Mouse (Mus musculus): Measurements from ENCODE around the gene Gpa33. TPM values are rescaled to one million over a fixed set of nuclear protein-coding genes. Genes with fewer than 3 reads are reported as not detected.

Gene Gpa33
- not detected in 2 replicates for total RNA-seq (2017)

GRCm38 (mm10) chr1:166130224-166130860 is at the start of gene Gpa33:
Gpa33 (plus strand) TSS chr1:166130238.
- 0 out of 4 replicates have a peak, but pooled peaks of 1 of the 2 experiments have one; percentile 24 for ATAC-seq (replicated peaks in 1 of 2; ENCODE audit: insufficient read depth in 1 of 2, low FRiP score in 2 of 2, low TSS enrichment in 1 of 2, low read depth in 1 of 2, poor library complexity in 2 of 2, severe bottlenecking in 2 of 2)

GRCm38 (mm10) chr1:166088446-166089170 is 41.4 kb upstream of the Gpa33 start:
- ATAC-seq (replicated peaks in 1 of 2; ENCODE audit: insufficient read depth in 1 of 2, low FRiP score in 2 of 2, low TSS enrichment in 1 of 2, low read depth in 1 of 2, poor library complexity in 2 of 2, severe bottlenecking in 2 of 2) = no peak

GRCm38 (mm10) chr1:166089337-166089736 is 40.7 kb upstream of the Gpa33 start:
- ATAC-seq (replicated peaks in 1 of 2; ENCODE audit: insufficient read depth in 1 of 2, low FRiP score in 2 of 2, low TSS enrichment in 1 of 2, low read depth in 1 of 2, poor library complexity in 2 of 2, severe bottlenecking in 2 of 2) = no peak

GRCm38 (mm10) chr1:166089739-166090138 is 40.3 kb upstream of the Gpa33 start:
- ATAC-seq (replicated peaks in 1 of 2; ENCODE audit: insufficient read depth in 1 of 2, low FRiP score in 2 of 2, low TSS enrichment in 1 of 2, low read depth in 1 of 2, poor library complexity in 2 of 2, severe bottlenecking in 2 of 2) = no peak; a peak in 1 of 4 replicates

GRCm38 (mm10) chr1:166090306-166090705 is 39.7 kb upstream of the Gpa33 start:
- no peak for ATAC-seq (replicated peaks in 1 of 2; ENCODE audit: insufficient read depth in 1 of 2, low FRiP score in 2 of 2, low TSS enrichment in 1 of 2, low read depth in 1 of 2, poor library complexity in 2 of 2, severe bottlenecking in 2 of 2)

GRCm38 (mm10) chr1:166094462-166094861 is 35.6 kb upstream of the Gpa33 start:
- ATAC-seq (replicated peaks in 1 of 2; ENCODE audit: insufficient read depth in 1 of 2, low FRiP score in 2 of 2, low TSS enrichment in 1 of 2, low read depth in 1 of 2, poor library complexity in 2 of 2, severe bottlenecking in 2 of 2) = no peak

GRCm38 (mm10) chr1:166098120-166098519 is 31.9 kb upstream of the Gpa33 start:
- 0 out of 4 replicates have a peak, but pooled peaks of 1 of the 2 experiments have one; percentile 20 for ATAC-seq (replicated peaks in 1 of 2; ENCODE audit: insufficient read depth in 1 of 2, low FRiP score in 2 of 2, low TSS enrichment in 1 of 2, low read depth in 1 of 2, poor library complexity in 2 of 2, severe bottlenecking in 2 of 2)

- peak in 1 of 2 experiments; percentile 60; a peak in 1 of 4 replicates for ATAC-seq (replicated peaks in 1 of 2; ENCODE audit: insufficient read depth in 1 of 2, low FRiP score in 2 of 2, low TSS enrichment in 1 of 2, low read depth in 1 of 2, poor library complexity in 2 of 2, severe bottlenecking in 2 of 2)
Observed at GRCm38 (mm10) chr1:166102920-166103608, 27.0 kb upstream of the Gpa33 start.

- no peak for ATAC-seq (replicated peaks in 1 of 2; ENCODE audit: insufficient read depth in 1 of 2, low FRiP score in 2 of 2, low TSS enrichment in 1 of 2, low read depth in 1 of 2, poor library complexity in 2 of 2, severe bottlenecking in 2 of 2)
Observed at GRCm38 (mm10) chr1:166104858-166105257, 25.2 kb upstream of the Gpa33 start.

- peak; percentile 20 to 42; a peak in 2 of 4 replicates for ATAC-seq (replicated peaks in 1 of 2; ENCODE audit: insufficient read depth in 1 of 2, low FRiP score in 2 of 2, low TSS enrichment in 1 of 2, low read depth in 1 of 2, poor library complexity in 2 of 2, severe bottlenecking in 2 of 2)
Observed at GRCm38 (mm10) chr1:166105464-166105863, 24.6 kb upstream of the Gpa33 start.

GRCm38 (mm10) chr1:166114986-166115385 is 15.1 kb upstream of the Gpa33 start:
- ATAC-seq (replicated peaks in 1 of 2; ENCODE audit: insufficient read depth in 1 of 2, low FRiP score in 2 of 2, low TSS enrichment in 1 of 2, low read depth in 1 of 2, poor library complexity in 2 of 2, severe bottlenecking in 2 of 2) = no peak

GRCm38 (mm10) chr1:166115719-166116118 is 14.3 kb upstream of the Gpa33 start:
- ATAC-seq (replicated peaks in 1 of 2; ENCODE audit: insufficient read depth in 1 of 2, low FRiP score in 2 of 2, low TSS enrichment in 1 of 2, low read depth in 1 of 2, poor library complexity in 2 of 2, severe bottlenecking in 2 of 2) = peak; percentile 49 to 68

- no peak for ATAC-seq (replicated peaks in 1 of 2; ENCODE audit: insufficient read depth in 1 of 2, low FRiP score in 2 of 2, low TSS enrichment in 1 of 2, low read depth in 1 of 2, poor library complexity in 2 of 2, severe bottlenecking in 2 of 2)
Observed at GRCm38 (mm10) chr1:166117866-166118639, 12.0 kb upstream of the Gpa33 start.

- no peak for ATAC-seq (replicated peaks in 1 of 2; ENCODE audit: insufficient read depth in 1 of 2, low FRiP score in 2 of 2, low TSS enrichment in 1 of 2, low read depth in 1 of 2, poor library complexity in 2 of 2, severe bottlenecking in 2 of 2)
Observed at GRCm38 (mm10) chr1:166122114-166122513, 7.9 kb upstream of the Gpa33 start.

- no peak for ATAC-seq (replicated peaks in 1 of 2; ENCODE audit: insufficient read depth in 1 of 2, low FRiP score in 2 of 2, low TSS enrichment in 1 of 2, low read depth in 1 of 2, poor library complexity in 2 of 2, severe bottlenecking in 2 of 2)
Observed at GRCm38 (mm10) chr1:166123045-166123444, 7.0 kb upstream of the Gpa33 start.

- ATAC-seq (replicated peaks in 1 of 2; ENCODE audit: insufficient read depth in 1 of 2, low FRiP score in 2 of 2, low TSS enrichment in 1 of 2, low read depth in 1 of 2, poor library complexity in 2 of 2, severe bottlenecking in 2 of 2) = no peak
Observed at GRCm38 (mm10) chr1:166123751-166124150, 6.3 kb upstream of the Gpa33 start.

GRCm38 (mm10) chr1:166124932-166125593 is 5.0 kb upstream of the Gpa33 start:
- no peak for ATAC-seq (replicated peaks in 1 of 2; ENCODE audit: insufficient read depth in 1 of 2, low FRiP score in 2 of 2, low TSS enrichment in 1 of 2, low read depth in 1 of 2, poor library complexity in 2 of 2, severe bottlenecking in 2 of 2)

All from hematopoietic stem cell, adult 5-6 weeks (primary cell).